In genomic region chr10:40020401-40020800, GRCm38 (mm10) we compare ENCODE assay signal across 12 mouse cellular contexts. TPM values are rescaled to one million over a fixed set of nuclear protein-coding genes. Genes with fewer than 3 reads are reported as not detected.
"Had no signal": no experiment of that assay in that cellular context is flagged by ENCODE, and none has a peak within 500 bp of the region (broad histone marks: within the 10 kb centered on the region; RNA-seq: fewer than 3 reads in every experiment).

No protein-coding gene starts in this region.

- DNase-seq: liver; liver, embryonic 13.5 days; liver, postnatal 0 days; lung, postnatal 14 days; right cerebral cortex, postnatal 14 days had no signal

- H3K4me2 ChIP-seq: limb, embryonic 12.5 days; liver, embryonic 13.5 days; lung, embryonic 15.5 days; midbrain, embryonic 13.5 days had no signal

- ATAC-seq: intestine, embryonic 16.5 days; liver, postnatal 0 days; midbrain, embryonic 13.5 days had no signal

- H3K27ac ChIP-seq: limb, embryonic 12.5 days; liver, embryonic 13.5 days; lung, embryonic 15.5 days; midbrain, embryonic 13.5 days had no signal

- H3K9ac ChIP-seq: limb, embryonic 12.5 days; liver, embryonic 13.5 days; liver, postnatal 0 days; lung, embryonic 15.5 days; midbrain, embryonic 13.5 days had no signal

- H3K4me3 ChIP-seq: limb, embryonic 12.5 days; liver, embryonic 13.5 days; lung, embryonic 15.5 days; midbrain, embryonic 13.5 days had no signal

- H3K9me3 ChIP-seq: limb, embryonic 12.5 days; liver, embryonic 13.5 days; lung, embryonic 15.5 days; midbrain, embryonic 13.5 days had no signal

- H3K36me3 ChIP-seq: limb, embryonic 12.5 days; liver, embryonic 13.5 days; lung, embryonic 15.5 days; midbrain, embryonic 13.5 days had no signal

RNA-seq across cellular contexts. Expression of gene Mfsd4b1, which starts 4.7 kb away (rescaled TPM):
- total RNA-seq: megakaryocyte-erythroid progenitor cell, adult 5-6 weeks had no signal
- polyA plus RNA-seq: large intestine, adult 2 months had no signal

RNA-seq across cellular contexts. Expression of gene Mfsd4b5, which starts 34.0 kb away (rescaled TPM):
- total RNA-seq: megakaryocyte-erythroid progenitor cell, adult 5-6 weeks; midbrain, postnatal 0 days had no signal
- polyA plus RNA-seq: midbrain, embryonic 13.5 days; midbrain, postnatal 0 days had no signal
